Mouse (Mus musculus) embryonic facial prominence, embryonic 13.5 days (tissue): ENCODE results near the gene Slc38a8. TPM values are rescaled to one million over a fixed set of nuclear protein-coding genes. Genes with fewer than 3 reads are reported as not detected.

Source experiments
- ATAC-seq: fragments of 200-750 bp; cut with Nextera tagmentation; 2 replicates; pipeline ENCODE4 v1.8.0; 2017; ENCODE audit warnings: low read depth; ENCODE audit not compliant: insufficient number of reproducible peaks, insufficient read depth, low FRiP score, low TSS enrichment
- H3K27ac ChIP-seq: fragments of 300-500 bp; sonication (generic); 2 replicates; pipeline ENCODE4 v1.5.1; 2015; ENCODE audit warnings: moderate library complexity, mild to moderate bottlenecking, inconsistent platforms
- H3K27me3 ChIP-seq: fragments of 300-500 bp; sonication (generic); 2 replicates; pipeline ENCODE4 v1.6.1; 2015; ENCODE audit warnings: mild to moderate bottlenecking, inconsistent platforms
- H3K36me3 ChIP-seq: fragments of 300-500 bp; sonication (generic); 2 replicates; pipeline ENCODE4 v1.6.1; 2015; ENCODE audit warnings: mild to moderate bottlenecking, inconsistent platforms
- H3K4me1 ChIP-seq: fragments of 300-500 bp; sonication (generic); 2 replicates; pipeline ENCODE4 v1.6.1; 2015; ENCODE audit warnings: inconsistent platforms
- H3K4me2 ChIP-seq: fragments of 300-500 bp; sonication (generic); 2 replicates; pipeline ENCODE4 v1.6.1; 2015; ENCODE audit warnings: moderate library complexity, mild to moderate bottlenecking, inconsistent platforms
- H3K4me3 ChIP-seq: fragments of 300-500 bp; sonication (generic); 2 replicates; pipeline ENCODE4 v1.5.1; 2015; ENCODE audit warnings: mild to moderate bottlenecking, inconsistent platforms
- H3K9ac ChIP-seq: fragments of 300-500 bp; sonication (generic); 2 replicates; pipeline ENCODE4 v1.6.1; 2015; ENCODE audit warnings: mild to moderate bottlenecking, inconsistent platforms
- H3K9me3 ChIP-seq: fragments of 300-500 bp; sonication (generic); 2 replicates; pipeline ENCODE4 v1.6.1; 2016; ENCODE audit warnings: inconsistent platforms
- WGBS: fragments of 180-500 bp; shearing (Covaris S2); methylation state at CpG from one replicate; pipeline ENCODE4 v1.1.7; 2015; ENCODE audit warnings: mixed read lengths; 5-methylcytosine and 5-hydroxymethylcytosine counted together
- polyA plus RNA-seq: library from polyadenylated mRNA; unstranded; fragments of >200 nt; fragmentation: Nextera tagmentation; extraction: Ambion mirVana; gene quantifications from 2 replicates; pipeline ENCODE4 v1.2.1, GENCODE M21; 2015

The Slc38a8 gene
- polyA plus RNA-seq, 1 experiment from 2014 or later = 0.07 TPM

- WGBS = 1% methylated on average over 17 of the region's 17 CpGs
- peak overlapping the region; percentile 76 for H3K9ac ChIP-seq
- peak overlapping the region; percentile 72 for H3K4me3 ChIP-seq
- peak overlapping the region; percentile 89 for H3K4me2 ChIP-seq
- no peaks in the 10 kb centered on the region for H3K36me3 ChIP-seq
- H3K27me3 ChIP-seq = peaks cover 42% of the 10 kb centered on the region
- no peaks in the 10 kb centered on the region for H3K9me3 ChIP-seq
- H3K27ac ChIP-seq = no peak overlapping the region
- peaks cover 13% of the 10 kb centered on the region; the same call in 1 of the 2 replicates for H3K4me1 ChIP-seq
- no peak for ATAC-seq
These were observed 53.7 kb downstream of the Slc38a8 start for GRCm38 (mm10) chr8:119447781-119448170.

GRCm38 (mm10) chr8:119446990-119447780 is 54.3 kb downstream of the Slc38a8 start:
- Histone ChIP-seq H3K27me3 (peaks cover 42% of the 10 kb centered on the region), H3K4me1 (peaks cover 13% of the 10 kb centered on the region; the same call in 1 of the 2 replicates), H3K36me3 (no peaks in the 10 kb centered on the region), H3K9me3 (no peaks in the 10 kb centered on the region), H3K4me2 (peak overlapping the region; percentile 89), H3K9ac (peak overlapping the region; percentile 76), H3K4me3 (peak overlapping the region; percentile 72), H3K27ac (no peak overlapping the region)
- peak; percentile 44; the same call in 1 of the 2 replicates for ATAC-seq
- under 1% methylated on average over 46 of the region's 80 CpGs for WGBS

- Histone ChIP-seq H3K27ac (no peak within 1 kb of the TSS), H3K4me2 (peak within 1 kb of the TSS; percentile 89), H3K9ac (peak within 1 kb of the TSS; percentile 76), H3K4me1 (peaks cover 13% of the 10 kb centered on the region; the same call in 1 of the 2 replicates), H3K36me3 (no peaks in the 10 kb centered on the region), H3K4me3 (peak within 1 kb of the TSS; percentile 72), H3K9me3 (no peaks in the 10 kb centered on the region), H3K27me3 (peaks cover 44% of the 10 kb centered on the region)
- 1% methylated on average over 52 of the region's 52 CpGs for WGBS
- ATAC-seq = 0 out of 2 replicates have a peak, but pooled peaks have one; percentile 17
These were observed 55.1 kb downstream of the Slc38a8 start, which contains the start of gene Necab2 for GRCm38 (mm10) chr8:119446211-119446989. TSS of gene Necab2 (plus strand) at chr8:119446719.

GRCm38 (mm10) chr8:119442970-119443369 is 58.5 kb downstream of the Slc38a8 start:
- no peak overlapping the region for H3K4me3 ChIP-seq
- peaks cover 27% of the 10 kb centered on the region for H3K4me1 ChIP-seq
- H3K27ac ChIP-seq = no peak overlapping the region
- peaks cover 27% of the 10 kb centered on the region for H3K27me3 ChIP-seq
- no peak overlapping the region for H3K9ac ChIP-seq
- no peak overlapping the region for H3K4me2 ChIP-seq
- no peaks in the 10 kb centered on the region for H3K36me3 ChIP-seq
- no peak for ATAC-seq
- H3K9me3 ChIP-seq = no peaks in the 10 kb centered on the region
- WGBS = 91% methylated on average over 8 of the region's 8 CpGs

GRCm38 (mm10) chr8:119442013-119442412 is 59.5 kb downstream of the Slc38a8 start:
- H3K9me3 ChIP-seq = no peaks in the 10 kb centered on the region
- no peaks in the 10 kb centered on the region for H3K36me3 ChIP-seq
- H3K27ac ChIP-seq = no peak overlapping the region
- H3K4me3 ChIP-seq = no peak overlapping the region
- no peak for ATAC-seq
- H3K27me3 ChIP-seq = peaks cover 18% of the 10 kb centered on the region
- H3K9ac ChIP-seq = no peak overlapping the region
- no peak overlapping the region for H3K4me2 ChIP-seq
- peaks cover 20% of the 10 kb centered on the region for H3K4me1 ChIP-seq
- WGBS = 67% methylated on average over 5 of the region's 5 CpGs

- Histone ChIP-seq H3K4me3 (no peak overlapping the region), H3K4me1 (peaks cover 20% of the 10 kb centered on the region)
These were observed 60.6 kb downstream of the Slc38a8 start for GRCm38 (mm10) chr8:119440952-119441270.

GRCm38 (mm10) chr8:119440250-119440951 is 61.1 kb downstream of the Slc38a8 start:
- peak overlapping the region; percentile 24 for H3K4me2 ChIP-seq
- no peak for ATAC-seq
- H3K27ac ChIP-seq = peak overlapping the region; percentile 28
- peaks cover 20% of the 10 kb centered on the region for H3K4me1 ChIP-seq
- H3K4me3 ChIP-seq = no peak overlapping the region
- peaks cover 5% of the 10 kb centered on the region; the same call in 1 of the 2 replicates for H3K27me3 ChIP-seq
- no peak overlapping the region for H3K9ac ChIP-seq
- WGBS = 10% methylated on average over 16 of the region's 16 CpGs
- no peaks in the 10 kb centered on the region for H3K36me3 ChIP-seq
- H3K9me3 ChIP-seq = no peaks in the 10 kb centered on the region

More at GRCm38 (mm10) chr8:119440952-119441270, 60.6 kb downstream of the Slc38a8 start:
- H3K27me3 ChIP-seq = peaks cover 10% of the 10 kb centered on the region; the same call in 1 of the 2 replicates
- ATAC-seq = no peak
- no peak overlapping the region for H3K27ac ChIP-seq
- no peaks in the 10 kb centered on the region for H3K36me3 ChIP-seq
- H3K4me2 ChIP-seq = peak overlapping the region; percentile 24
- H3K9me3 ChIP-seq = no peaks in the 10 kb centered on the region
- H3K9ac ChIP-seq = no peak overlapping the region
- WGBS = 46% methylated on average over 1 of the region's 1 CpGs

- 45% methylated on average over 7 of the region's 7 CpGs for WGBS
- no peak overlapping the region; the same call in 1 of the 2 replicates for H3K4me2 ChIP-seq
- no peaks in the 10 kb centered on the region for H3K36me3 ChIP-seq
- ATAC-seq = no peak
- peaks cover 20% of the 10 kb centered on the region for H3K4me1 ChIP-seq
- no peak overlapping the region; the same call in 1 of the 2 replicates for H3K27ac ChIP-seq
- no peak overlapping the region for H3K9ac ChIP-seq
- no peak overlapping the region for H3K4me3 ChIP-seq
- peaks cover 4% of the 10 kb centered on the region; the same call in 1 of the 2 replicates for H3K27me3 ChIP-seq
- H3K9me3 ChIP-seq = no peaks in the 10 kb centered on the region
These were observed 61.6 kb downstream of the Slc38a8 start for GRCm38 (mm10) chr8:119439893-119440249.

GRCm38 (mm10) chr8:119439424-119439823 is 62.1 kb downstream of the Slc38a8 start:
- Histone ChIP-seq H3K27me3 (0 out of 2 replicates have a peak, but pooled peaks cover 4% of the 10 kb centered on the region), H3K9ac (no peak overlapping the region), H3K27ac (peak overlapping the region; percentile 30; the same call in 1 of the 2 replicates), H3K4me1 (peaks cover 20% of the 10 kb centered on the region), H3K4me3 (no peak overlapping the region), H3K9me3 (no peaks in the 10 kb centered on the region), H3K4me2 (no peak overlapping the region), H3K36me3 (no peaks in the 10 kb centered on the region)
- WGBS = 83% methylated on average over 2 of the region's 2 CpGs
- no peak for ATAC-seq

GRCm38 (mm10) chr8:119438876-119439275 is 62.6 kb downstream of the Slc38a8 start:
- H3K27ac ChIP-seq = no peak overlapping the region
- H3K9me3 ChIP-seq = no peaks in the 10 kb centered on the region
- ATAC-seq = no peak
- 74% methylated on average over 6 of the region's 6 CpGs for WGBS
- H3K9ac ChIP-seq = no peak overlapping the region
- H3K4me1 ChIP-seq = peaks cover 20% of the 10 kb centered on the region
- H3K27me3 ChIP-seq = 0 out of 2 replicates have a peak, but pooled peaks cover 4% of the 10 kb centered on the region
- H3K4me3 ChIP-seq = no peak overlapping the region
- H3K36me3 ChIP-seq = no peaks in the 10 kb centered on the region
- H3K4me2 ChIP-seq = no peak overlapping the region

GRCm38 (mm10) chr8:119437506-119437905 is 64.0 kb downstream of the Slc38a8 start:
- ATAC-seq = no peak
- H3K4me1 ChIP-seq = peaks cover 20% of the 10 kb centered on the region
- H3K9ac ChIP-seq = no peak overlapping the region
- no peak overlapping the region for H3K4me2 ChIP-seq
- 0 out of 2 replicates have a peak, but pooled peaks cover 4% of the 10 kb centered on the region for H3K27me3 ChIP-seq
- H3K36me3 ChIP-seq = no peaks in the 10 kb centered on the region
- WGBS = 65% methylated on average over 11 of the region's 11 CpGs
- no peak overlapping the region for H3K27ac ChIP-seq
- H3K4me3 ChIP-seq = no peak overlapping the region
- no peaks in the 10 kb centered on the region for H3K9me3 ChIP-seq
